Mouse (Mus musculus) kidney, embryonic 16.5 days (tissue): ENCODE data around the gene Gng8. TPM values are rescaled to one million over a fixed set of nuclear protein-coding genes. Genes with fewer than 3 reads are reported as not detected.

Experiments
- ATAC-seq: fragments of 200-750 bp; cut with Nextera tagmentation; 2 replicates; pipeline ENCODE4 v1.8.0; 2017; ENCODE audit warnings: moderate TSS enrichment; ENCODE audit not compliant: low FRiP score, low TSS enrichment
- H3K27ac ChIP-seq: fragments of 300-500 bp; sonication (generic); 2 replicates; pipeline ENCODE4 v1.5.1; 2014; ENCODE audit warnings: low read length
- H3K27me3 ChIP-seq: fragments of 300-500 bp; sonication (generic); 2 replicates; pipeline ENCODE4 v1.6.1; 2014; ENCODE audit warnings: low read length, control low read depth, mixed read lengths; ENCODE audit not compliant: insufficient read depth
- H3K36me3 ChIP-seq: fragments of 300-500 bp; sonication (generic); 2 replicates; pipeline ENCODE4 v1.6.1; 2014; ENCODE audit warnings: low read length, control low read depth, mixed read lengths; ENCODE audit not compliant: insufficient read depth
- H3K4me1 ChIP-seq: fragments of 300-500 bp; sonication (generic); 2 replicates; pipeline ENCODE4 v1.6.1; 2014; ENCODE audit warnings: low read length, control low read depth, mixed read lengths; ENCODE audit not compliant: insufficient read depth
- H3K4me2 ChIP-seq: fragments of 300-500 bp; sonication (generic); replicated peaks from 2 replicates; pipeline ENCODE4 v1.6.1; 2014; ENCODE audit warnings: low read depth, low read length
- H3K4me3 ChIP-seq: fragments of 300-500 bp; sonication (generic); 2 replicates; pipeline ENCODE4 v1.5.1; 2014; ENCODE audit warnings: mild to moderate bottlenecking, low read length
- H3K9ac ChIP-seq: fragments of 300-500 bp; sonication (generic); replicated peaks from 2 replicates; pipeline ENCODE4 v1.6.1; 2014; ENCODE audit warnings: low read length
- H3K9me3 ChIP-seq: fragments of 300-500 bp; sonication (generic); 2 replicates; pipeline ENCODE4 v1.6.1; 2016; ENCODE audit warnings: low read length, control low read depth
- WGBS: fragments of 180-500 bp; shearing (Covaris S2); extraction: QIAGEN DNeasy Blood & Tissue Kit; methylation state at CpG from one replicate; pipeline ENCODE4 v1.1.7; 2014; 5-methylcytosine and 5-hydroxymethylcytosine counted together
- polyA plus RNA-seq: library from polyadenylated mRNA; unstranded; fragments of >200 nt; fragmentation: Nextera tagmentation; extraction: Ambion mirVana; gene quantifications from 2 replicates; pipeline ENCODE4 v1.2.1, GENCODE M21; 2015

The Gng8 gene
- polyA plus RNA-seq, result 7.7 and 10.5 TPM in 2 replicates

DNA sequence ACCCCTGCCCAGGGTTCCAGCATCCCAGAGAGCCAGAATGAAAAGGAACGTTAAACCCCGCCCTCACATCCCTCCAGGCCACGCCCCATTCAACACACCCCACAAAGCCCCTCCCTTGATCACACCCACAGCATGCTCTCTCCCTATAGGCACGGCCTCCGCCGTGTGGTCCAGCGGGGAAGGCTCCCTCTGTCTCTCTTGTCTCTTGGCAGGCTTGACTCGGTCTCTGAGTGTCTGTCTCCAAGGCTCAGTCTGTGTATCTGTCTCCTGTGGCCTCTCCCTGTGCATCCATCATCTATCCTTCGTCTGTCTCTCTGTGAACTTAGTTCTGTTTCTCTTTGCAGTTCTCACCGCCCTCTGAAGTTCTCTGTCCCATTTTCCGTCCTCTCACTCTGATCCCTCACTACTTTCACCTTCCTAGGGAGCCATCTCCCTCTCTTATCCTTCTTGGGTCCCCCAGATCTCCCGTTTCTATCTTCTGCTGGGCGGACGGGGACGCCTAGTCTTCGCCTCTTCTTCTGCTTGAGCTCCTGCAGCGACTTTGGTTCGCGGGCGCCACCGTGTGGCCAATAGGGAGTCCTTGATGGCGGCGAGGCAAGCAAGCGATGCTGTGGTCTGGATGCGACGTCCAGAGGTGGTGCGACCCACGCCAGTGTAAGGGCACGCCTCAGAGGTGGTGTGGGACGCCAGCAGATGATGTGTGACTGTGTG, at the start of gene Gng8:
Gene Gng8, plus strand, starts transcription at position 146 of the 711 bp plus-strand sequence.
- H3K36me3 ChIP-seq, result no peaks in the 10 kb centered on the region
- H3K27me3 ChIP-seq, result peaks cover 17% of the 10 kb centered on the region
- no peaks in the 10 kb centered on the region for H3K9me3 ChIP-seq
- H3K4me1 ChIP-seq, result peaks cover 38% of the 10 kb centered on the region
- peak within 1 kb of the TSS; percentile 65 for H3K9ac ChIP-seq
- H3K4me2 ChIP-seq, result peak within 1 kb of the TSS; percentile 82
- peak within 1 kb of the TSS; percentile 49 for H3K4me3 ChIP-seq
- peak; percentile 84 for ATAC-seq
- WGBS, result under 1% methylated on average over 30 of the region's 30 CpGs
- peak within 1 kb of the TSS; percentile 93 for H3K27ac ChIP-seq

- under 1% methylated on average over 31 of the region's 32 CpGs for WGBS
- peaks cover 37% of the 10 kb centered on the region for H3K4me1 ChIP-seq
- peak within 1 kb of the TSS; percentile 71 for H3K4me3 ChIP-seq
- peak; percentile 88 for ATAC-seq
- H3K27ac ChIP-seq, result peak within 1 kb of the TSS; percentile 85
- H3K9me3 ChIP-seq, result no peaks in the 10 kb centered on the region
- H3K27me3 ChIP-seq, result no peaks in the 10 kb centered on the region
- H3K9ac ChIP-seq, result peak within 1 kb of the TSS; percentile 86
- peak within 1 kb of the TSS; percentile 98 for H3K4me2 ChIP-seq
- peaks cover 29% of the 10 kb centered on the region for H3K36me3 ChIP-seq
Measured at GRCm38 (mm10) chr7:16842645-16843063, 48.9 kb upstream of the Gng8 start, which contains the start of gene Prkd2. Gene Prkd2 (plus strand): TSS chr7:16842902.

DNA sequence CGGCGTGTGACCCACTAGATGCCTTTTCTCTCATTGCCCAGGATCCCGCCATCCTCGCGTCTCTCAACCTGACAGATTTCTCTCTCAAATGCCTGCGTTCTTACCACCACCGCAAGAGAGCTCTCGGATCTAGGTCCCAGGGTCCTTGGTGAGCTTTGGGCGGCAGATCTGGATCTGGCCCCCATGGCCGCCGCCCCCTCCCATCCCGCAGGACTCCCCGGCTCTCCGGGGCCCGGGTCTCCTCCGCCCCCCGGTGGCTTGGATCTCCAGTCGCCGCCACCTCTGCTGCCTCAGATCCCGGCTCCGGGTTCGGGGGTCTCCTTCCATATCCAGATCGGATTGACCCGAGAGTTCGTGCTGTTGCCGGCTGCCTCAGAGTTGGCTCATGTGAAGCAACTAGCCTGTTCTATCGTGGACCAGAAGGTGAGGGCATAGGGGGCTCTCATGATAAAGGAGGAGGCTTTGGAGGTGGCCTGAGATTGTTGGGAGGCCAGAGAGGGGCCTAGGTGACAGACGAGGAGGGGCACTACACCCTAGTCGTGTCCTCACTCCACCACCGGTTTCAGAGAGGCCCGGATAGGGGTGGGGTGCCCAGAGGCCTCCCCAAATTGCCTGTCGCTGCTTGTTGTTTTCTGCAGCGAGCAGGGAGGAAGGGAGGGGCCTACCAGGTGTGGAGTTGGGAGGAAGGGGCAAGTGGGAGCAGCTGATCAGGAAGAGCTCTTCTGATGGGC, 48.0 kb upstream of the Gng8 start:
- WGBS, result 1% methylated on average over 33 of the region's 33 CpGs
- ATAC-seq, result peak; percentile 10; the same call in 1 of the 2 replicates
- H3K9ac ChIP-seq, result peak overlapping the region; percentile 86
- H3K4me1 ChIP-seq, result peaks cover 37% of the 10 kb centered on the region
- peak overlapping the region; percentile 71 for H3K4me3 ChIP-seq
- peak overlapping the region; percentile 98 for H3K4me2 ChIP-seq
- H3K9me3 ChIP-seq, result no peaks in the 10 kb centered on the region
- H3K36me3 ChIP-seq, result peaks cover 19% of the 10 kb centered on the region
- no peaks in the 10 kb centered on the region for H3K27me3 ChIP-seq
- H3K27ac ChIP-seq, result peak overlapping the region; percentile 85

- peaks cover 37% of the 10 kb centered on the region for H3K4me1 ChIP-seq
- peak overlapping the region; percentile 71 for H3K4me3 ChIP-seq
- H3K9me3 ChIP-seq, result no peaks in the 10 kb centered on the region
- H3K27me3 ChIP-seq, result no peaks in the 10 kb centered on the region
- ATAC-seq, result no peak
- peaks cover 20% of the 10 kb centered on the region for H3K36me3 ChIP-seq
- WGBS, result 25% methylated on average over 3 of the region's 3 CpGs
- peak overlapping the region; percentile 62 for H3K9ac ChIP-seq
- peak overlapping the region; percentile 98 for H3K4me2 ChIP-seq
- H3K27ac ChIP-seq, result peak overlapping the region; percentile 85
Measured at GRCm38 (mm10) chr7:16844696-16845071, 46.9 kb upstream of the Gng8 start.

DNA sequence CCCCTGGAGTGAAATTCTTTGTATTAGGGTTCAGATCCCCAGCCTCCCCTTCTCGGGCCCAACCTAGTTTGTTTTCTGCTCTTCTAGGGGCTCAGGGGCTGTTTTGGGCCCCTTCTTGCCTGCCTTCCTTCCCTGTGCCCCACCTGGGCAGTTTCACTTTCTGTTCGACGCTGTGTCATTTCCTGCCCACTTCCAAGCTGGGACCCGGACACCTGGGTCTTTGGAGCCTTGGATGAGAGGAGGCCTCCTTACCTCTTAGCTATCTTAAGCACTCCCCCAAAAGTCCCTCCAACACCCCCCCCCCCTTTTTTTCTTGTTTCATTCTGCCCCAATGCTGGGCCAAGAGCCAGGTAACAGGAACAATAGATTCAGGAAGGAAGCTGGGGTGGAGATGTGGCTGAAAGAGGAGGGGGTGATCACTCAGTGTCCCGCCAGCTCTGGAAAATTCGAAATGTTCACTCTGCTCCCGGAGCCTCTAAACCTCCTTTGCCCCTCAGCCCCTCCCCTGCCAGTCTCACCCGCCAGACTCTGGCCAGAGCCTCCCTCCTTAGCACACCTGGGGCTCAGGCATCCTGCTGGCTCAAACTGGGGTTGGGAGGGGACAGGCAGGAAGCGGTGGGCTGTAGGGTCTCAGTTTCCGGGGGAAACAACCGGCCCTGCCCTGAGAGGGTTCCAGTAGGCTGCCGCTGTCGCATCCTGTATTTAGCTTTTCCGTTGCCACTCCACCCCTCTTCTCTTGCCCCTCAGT, 46.3 kb upstream of the Gng8 start:
- H3K27ac ChIP-seq, result peak overlapping the region; percentile 85
- peak overlapping the region; percentile 71 for H3K4me3 ChIP-seq
- peaks cover 37% of the 10 kb centered on the region for H3K4me1 ChIP-seq
- ATAC-seq, result no peak; the same call in 1 of the 2 replicates
- H3K9me3 ChIP-seq, result no peaks in the 10 kb centered on the region
- peaks cover 20% of the 10 kb centered on the region for H3K36me3 ChIP-seq
- no peaks in the 10 kb centered on the region for H3K27me3 ChIP-seq
- H3K4me2 ChIP-seq, result peak overlapping the region; percentile 98
- peak overlapping the region; percentile 62 for H3K9ac ChIP-seq
- WGBS, result 22% methylated on average over 14 of the region's 14 CpGs

- Histone ChIP-seq H3K4me2 (peak overlapping the region; percentile 98), H3K36me3 (peaks cover 20% of the 10 kb centered on the region), H3K9me3 (no peaks in the 10 kb centered on the region), H3K4me1 (peaks cover 37% of the 10 kb centered on the region), H3K9ac (peak overlapping the region; percentile 62), H3K27ac (peak overlapping the region; percentile 85), H3K4me3 (peak overlapping the region; percentile 71), H3K27me3 (no peaks in the 10 kb centered on the region)
- no peak for ATAC-seq
- 27% methylated on average over 10 of the region's 10 CpGs for WGBS
Measured at GRCm38 (mm10) chr7:16845820-16846167, 45.8 kb upstream of the Gng8 start.

DNA sequence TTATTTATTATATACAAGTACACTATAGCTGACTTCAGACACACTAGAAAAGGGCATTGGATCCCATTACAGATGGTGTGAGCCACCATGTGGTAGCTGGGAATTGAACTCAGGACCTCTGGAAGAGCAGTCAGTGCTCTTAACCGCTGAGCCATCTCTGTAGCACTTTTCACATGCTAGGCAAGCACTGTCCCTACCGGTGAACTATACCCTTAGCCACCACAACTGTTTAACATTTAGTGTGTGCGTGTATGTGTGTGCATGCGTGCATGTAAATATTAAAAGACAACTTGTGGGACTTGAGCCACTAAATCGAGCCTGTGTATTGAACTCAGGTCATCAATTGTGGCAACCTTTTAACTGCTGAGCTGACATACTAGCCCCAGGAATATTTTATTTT, 44.8 kb upstream of the Gng8 start:
- no peak overlapping the region for H3K9ac ChIP-seq
- no peaks in the 10 kb centered on the region for H3K9me3 ChIP-seq
- H3K4me1 ChIP-seq, result peaks cover 35% of the 10 kb centered on the region
- no peaks in the 10 kb centered on the region for H3K27me3 ChIP-seq
- 96% methylated on average over 5 of the region's 5 CpGs for WGBS
- no peak overlapping the region for H3K27ac ChIP-seq
- H3K4me3 ChIP-seq, result no peak overlapping the region
- peaks cover 23% of the 10 kb centered on the region for H3K36me3 ChIP-seq
- ATAC-seq, result no peak
- H3K4me2 ChIP-seq, result no peak overlapping the region

DNA sequence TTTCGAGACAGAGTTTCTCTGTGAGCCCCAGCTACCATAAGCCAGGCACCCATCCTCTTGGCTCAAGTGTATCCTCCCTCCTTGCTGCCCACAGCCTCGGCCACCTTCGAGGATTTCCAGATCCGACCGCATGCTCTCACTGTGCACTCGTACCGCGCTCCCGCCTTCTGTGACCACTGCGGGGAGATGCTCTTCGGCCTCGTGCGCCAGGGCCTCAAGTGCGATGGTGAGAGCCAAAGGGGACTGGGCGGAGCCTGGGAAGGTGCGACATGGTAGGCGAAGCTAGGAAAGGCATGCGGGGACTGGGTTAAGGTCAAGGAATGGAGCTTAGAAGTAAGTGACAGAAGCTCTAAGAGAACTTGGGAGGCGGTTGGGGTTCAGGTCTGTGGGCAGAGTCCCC, 44.1 kb upstream of the Gng8 start:
- Histone ChIP-seq H3K4me1 (peaks cover 28% of the 10 kb centered on the region), H3K9me3 (no peaks in the 10 kb centered on the region), H3K4me2 (no peak overlapping the region), H3K27ac (no peak overlapping the region), H3K9ac (no peak overlapping the region), H3K36me3 (peaks cover 28% of the 10 kb centered on the region), H3K27me3 (no peaks in the 10 kb centered on the region), H3K4me3 (no peak overlapping the region)
- WGBS, result 84% methylated on average over 19 of the region's 19 CpGs
- ATAC-seq, result no peak

GRCm38 (mm10) chr7:16848579-16848978, 43.0 kb upstream of the Gng8 start:
- no peak for ATAC-seq
- no peak overlapping the region for H3K27ac ChIP-seq
- H3K4me1 ChIP-seq, result peaks cover 23% of the 10 kb centered on the region
- WGBS, result 28% methylated on average over 17 of the region's 17 CpGs
- H3K27me3 ChIP-seq, result no peaks in the 10 kb centered on the region
- H3K9ac ChIP-seq, result no peak overlapping the region
- H3K36me3 ChIP-seq, result peaks cover 33% of the 10 kb centered on the region
- H3K9me3 ChIP-seq, result no peaks in the 10 kb centered on the region
- no peak overlapping the region for H3K4me2 ChIP-seq
- no peak overlapping the region for H3K4me3 ChIP-seq
